Mouse (Mus musculus) midbrain, embryonic 14.5 days (tissue): ENCODE measurements at regions not wholly inside any gene's neighbourhood (a gene's known extent, or its start where the extent isn't known, plus 50 kb on each side); places are given as distances from the start of the nearest gene placed in this dataset.

Experiments used
- ATAC-seq: fragments of 200-750 bp; cut with Nextera tagmentation; 2 replicates; pipeline ENCODE4 v1.8.0; 2017; ENCODE audit warnings: moderate number of reproducible peaks, moderate library complexity; ENCODE audit not compliant: low FRiP score, low TSS enrichment
- DNase-seq: peaks from one replicate; pipeline ENCODE4 v3.0.0-alpha.2; 2015
- H3K27ac ChIP-seq: fragments of 300-500 bp; sonication (generic); replicated peaks from 2 replicates; pipeline ENCODE4 v1.5.1; 2014; ENCODE audit warnings: mild to moderate bottlenecking, low read depth, low read length, moderate library complexity
- H3K27me3 ChIP-seq: fragments of 300-500 bp; sonication (generic); 2 replicates; pipeline ENCODE4 v1.6.1; 2014; ENCODE audit warnings: low read length, control low read depth, mixed read lengths; ENCODE audit not compliant: control insufficient read depth, insufficient read depth
- H3K36me3 ChIP-seq: fragments of 300-500 bp; sonication (generic); 2 replicates; pipeline ENCODE4 v1.6.1; 2014; ENCODE audit warnings: low read length, control low read depth; ENCODE audit not compliant: control insufficient read depth, insufficient read depth
- H3K4me1 ChIP-seq: fragments of 300-500 bp; sonication (generic); 2 replicates; pipeline ENCODE4 v1.6.1; 2014; ENCODE audit warnings: mild to moderate bottlenecking, antibody characterized with exemption, low read length, control low read depth; ENCODE audit not compliant: control insufficient read depth, insufficient read depth
- H3K4me2 ChIP-seq: fragments of 300-500 bp; sonication (generic); 2 replicates; pipeline ENCODE4 v1.6.1; 2014; ENCODE audit warnings: mild to moderate bottlenecking, low read length, moderate library complexity
- H3K4me3 ChIP-seq: fragments of 300-500 bp; sonication (generic); replicated peaks from 2 replicates; pipeline ENCODE4 v1.5.1; 2014; ENCODE audit warnings: low read depth, low read length
- H3K9ac ChIP-seq: fragments of 300-500 bp; sonication (generic); replicated peaks from 2 replicates; pipeline ENCODE4 v1.6.1; 2014; ENCODE audit warnings: mild to moderate bottlenecking, low read length, moderate library complexity
- H3K9me3 ChIP-seq: fragments of 300-500 bp; sonication (generic); 2 replicates; pipeline ENCODE4 v1.6.1; 2016; ENCODE audit warnings: low read length, control low read depth, mixed read lengths; ENCODE audit not compliant: control insufficient read depth
- WGBS: fragments of 180-500 bp; shearing (Covaris S2); extraction: QIAGEN DNeasy Blood & Tissue Kit; methylation state at CpG from one replicate; pipeline ENCODE4 v1.1.7; 2014; 5-methylcytosine and 5-hydroxymethylcytosine counted together

DNA sequence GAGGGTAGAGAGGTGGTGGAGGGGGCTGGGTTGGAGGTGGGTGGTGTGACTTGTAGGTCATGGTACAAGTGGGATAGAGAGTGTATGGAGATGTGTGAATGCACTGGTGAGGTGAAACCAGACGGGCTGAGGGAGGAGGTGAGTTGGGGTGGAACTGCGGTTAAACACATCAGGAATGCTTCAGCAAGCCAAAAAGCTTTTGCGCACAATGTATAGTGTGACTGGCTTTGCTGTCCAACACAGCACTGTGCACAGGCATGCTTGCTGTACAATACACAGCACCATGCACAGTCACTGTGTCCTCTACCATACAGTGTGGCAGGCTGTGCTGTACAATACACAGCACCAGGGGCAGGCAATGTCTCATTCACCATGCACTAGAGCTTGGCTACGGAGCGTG is 223.6 kb downstream of the Eipr1 start:
- WGBS, result 91% methylated on average over 5 of the region's 5 CpGs
- H3K27me3 ChIP-seq, result no peaks in the 10 kb centered on the region
- no peaks in the 10 kb centered on the region for H3K36me3 ChIP-seq
- peaks cover 3% of the 10 kb centered on the region; the same call in 1 of the 2 replicates for H3K9me3 ChIP-seq
- H3K27ac ChIP-seq, result no peak overlapping the region
- no peak overlapping the region for H3K4me2 ChIP-seq
- DNase-seq (no peak), ATAC-seq (no peak; the same call in 1 of the 2 replicates)
- H3K4me1 ChIP-seq, result 0 out of 2 replicates have a peak, but pooled peaks cover 3% of the 10 kb centered on the region
- H3K4me3 ChIP-seq, result no peak overlapping the region
- H3K9ac ChIP-seq, result no peak overlapping the region

DNA sequence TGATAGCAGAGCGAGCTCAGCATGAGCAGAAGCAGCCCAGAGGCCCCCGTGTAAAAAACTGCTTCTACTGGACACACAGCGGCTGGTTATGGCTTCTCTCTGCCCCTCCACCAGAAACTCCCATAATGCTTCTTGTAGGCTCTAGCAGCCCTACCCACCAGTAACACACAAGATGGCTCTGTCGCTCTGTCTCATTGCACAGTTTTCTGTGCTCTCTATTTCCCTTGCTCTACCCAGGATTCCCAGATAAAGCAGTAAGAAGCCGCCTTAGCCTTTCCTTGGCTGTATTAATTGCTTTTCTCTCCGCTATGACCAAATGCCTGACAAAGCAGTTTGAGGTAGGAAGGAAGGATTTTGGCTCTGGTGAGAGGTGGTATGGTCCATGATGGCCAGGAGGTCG is 228.1 kb downstream of the Eipr1 start:
- Histone ChIP-seq H3K36me3 (no peaks in the 10 kb centered on the region), H3K4me2 (no peak overlapping the region), H3K4me3 (no peak overlapping the region), H3K27ac (no peak overlapping the region), H3K4me1 (0 out of 2 replicates have a peak, but pooled peaks cover 3% of the 10 kb centered on the region), H3K9ac (no peak overlapping the region), H3K27me3 (no peaks in the 10 kb centered on the region), H3K9me3 (no peaks in the 10 kb centered on the region)
- 81% methylated on average over 7 of the region's 7 CpGs for WGBS
- DNase-seq (peak; percentile 46), ATAC-seq (no peak)

DNA sequence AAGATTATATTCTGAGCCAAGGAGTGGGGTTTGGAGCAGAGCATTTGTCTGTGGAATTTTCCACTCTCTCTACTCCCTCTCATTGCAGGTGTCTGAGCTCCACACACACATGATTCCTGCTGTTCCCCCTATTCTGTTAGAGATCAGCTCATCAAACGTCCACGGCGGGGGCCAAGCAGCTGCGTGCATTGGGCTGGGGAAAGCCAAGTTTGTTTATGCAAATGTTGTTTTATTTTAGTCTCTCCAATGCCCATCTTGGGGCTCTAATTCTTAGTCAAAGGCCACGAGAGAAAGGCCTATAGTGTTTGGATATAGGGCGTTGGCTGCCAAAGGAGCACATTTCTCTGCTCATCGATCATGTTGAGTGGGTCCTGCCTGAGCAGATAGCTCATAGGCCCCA is 234.6 kb downstream of the Eipr1 start:
- H3K9me3 ChIP-seq, result no peaks in the 10 kb centered on the region
- no peak for DNase-seq
- no peak overlapping the region for H3K9ac ChIP-seq
- no peak overlapping the region for H3K4me2 ChIP-seq
- 0 out of 2 replicates have a peak overlapping the region, but pooled peaks have one; percentile 21 for H3K27ac ChIP-seq
- no peaks in the 10 kb centered on the region for H3K27me3 ChIP-seq
- H3K36me3 ChIP-seq, result no peaks in the 10 kb centered on the region
- 51% methylated on average over 7 of the region's 7 CpGs for WGBS
- H3K4me3 ChIP-seq, result no peak overlapping the region
- no peak for ATAC-seq
- H3K4me1 ChIP-seq, result no peaks in the 10 kb centered on the region

DNA sequence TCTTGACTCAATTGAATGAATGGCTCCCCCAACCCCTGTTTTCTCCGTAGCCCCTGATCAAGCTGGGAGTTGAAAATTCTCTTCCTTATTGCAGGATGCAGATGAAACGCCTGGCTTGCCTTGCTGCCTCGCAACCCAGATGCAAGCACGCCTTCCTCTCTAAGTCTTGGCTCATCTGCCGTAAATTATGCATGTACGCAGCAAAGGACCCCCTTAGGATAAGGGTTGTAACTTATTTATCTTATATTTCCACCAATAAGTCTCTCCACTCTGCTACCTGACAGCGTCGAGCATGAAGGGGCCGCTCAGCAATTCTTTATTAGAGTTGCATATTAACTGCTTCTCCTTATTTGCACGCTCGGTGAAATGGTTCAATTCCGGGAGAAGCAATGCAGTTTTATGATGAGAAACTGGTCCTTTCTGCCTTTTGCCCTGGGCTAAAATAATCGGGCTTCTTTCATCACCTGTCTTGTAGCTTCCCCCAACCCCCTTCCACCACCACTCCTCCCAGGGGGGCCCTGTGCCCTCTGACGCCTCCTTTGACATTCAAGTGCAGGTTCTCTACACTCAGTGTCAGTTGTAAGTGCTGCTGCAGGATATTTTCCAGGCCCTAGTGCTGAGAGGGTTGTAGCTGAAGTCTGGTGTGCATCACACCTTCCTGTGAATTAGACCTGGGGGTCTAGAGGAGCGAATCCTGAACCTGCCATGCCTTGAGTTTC is 246.0 kb downstream of the Eipr1 start:
- no peaks in the 10 kb centered on the region for H3K9me3 ChIP-seq
- H3K36me3 ChIP-seq, result no peaks in the 10 kb centered on the region
- WGBS, result 53% methylated on average over 15 of the region's 15 CpGs
- peak overlapping the region; percentile 73 for H3K27ac ChIP-seq
- H3K9ac ChIP-seq, result no peak overlapping the region
- H3K4me1 ChIP-seq, result peaks cover 9% of the 10 kb centered on the region; the same call in 1 of the 2 replicates
- H3K27me3 ChIP-seq, result no peaks in the 10 kb centered on the region
- H3K4me2 ChIP-seq, result no peak overlapping the region
- no peak overlapping the region for H3K4me3 ChIP-seq
- DNase-seq, result peak; percentile 55
- 0 out of 2 replicates have a peak, but pooled peaks have one; percentile 27 for ATAC-seq

DNA sequence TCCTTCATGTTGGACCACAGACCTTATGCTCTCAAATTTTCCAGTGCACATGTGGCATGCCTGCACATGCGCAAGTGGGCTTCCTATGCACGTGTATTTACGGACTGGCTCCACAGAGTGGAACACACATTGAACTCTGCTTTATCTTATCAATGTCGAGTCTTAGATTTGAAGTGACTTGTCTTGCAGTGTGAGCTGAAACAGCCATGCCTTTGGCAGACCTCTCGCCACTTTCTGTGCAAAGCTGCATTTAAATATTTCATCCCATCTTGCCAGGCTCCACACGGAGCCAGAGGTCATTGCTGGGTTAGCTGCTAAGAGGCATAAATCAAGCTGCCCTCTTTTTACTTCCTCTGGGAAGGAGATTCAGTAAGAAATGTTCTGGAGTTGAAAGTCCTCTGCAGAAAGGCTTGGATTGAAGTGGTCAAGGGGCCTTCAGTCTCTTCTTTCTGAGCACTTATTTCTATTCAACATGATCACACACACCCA is 248.4 kb downstream of the Eipr1 start:
- no peak overlapping the region for H3K4me3 ChIP-seq
- H3K4me1 ChIP-seq, result peaks cover 9% of the 10 kb centered on the region; the same call in 1 of the 2 replicates
- H3K27ac ChIP-seq, result no peak overlapping the region
- H3K9ac ChIP-seq, result no peak overlapping the region
- H3K4me2 ChIP-seq, result no peak overlapping the region
- 71% methylated on average over 6 of the region's 6 CpGs for WGBS
- no peaks in the 10 kb centered on the region for H3K36me3 ChIP-seq
- H3K9me3 ChIP-seq, result no peaks in the 10 kb centered on the region
- no peak for DNase-seq
- H3K27me3 ChIP-seq, result no peaks in the 10 kb centered on the region
- no peak for ATAC-seq

DNA sequence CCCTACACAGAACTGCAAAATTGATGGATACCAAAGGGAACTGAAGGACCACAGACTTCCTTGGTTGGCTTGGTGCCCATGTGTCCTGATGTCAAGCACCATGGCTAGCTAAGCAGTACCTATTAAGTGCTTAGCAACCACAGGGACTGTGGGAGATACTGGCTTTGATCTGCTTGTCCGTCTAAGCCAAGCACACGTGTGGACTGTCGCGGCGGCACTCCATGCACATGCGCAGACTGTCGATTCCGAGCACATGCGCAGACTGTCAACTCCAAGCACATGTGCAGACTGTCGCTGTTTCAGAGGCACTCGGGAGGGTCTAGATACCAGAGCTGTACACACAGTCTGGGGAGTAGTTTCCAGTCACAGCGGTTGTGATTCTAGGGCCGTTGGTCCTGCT is 252.9 kb downstream of the Eipr1 start:
- Histone ChIP-seq H3K4me1 (no peaks in the 10 kb centered on the region), H3K27ac (no peak overlapping the region), H3K9ac (no peak overlapping the region), H3K36me3 (no peaks in the 10 kb centered on the region), H3K9me3 (no peaks in the 10 kb centered on the region), H3K4me2 (0 out of 2 replicates have a peak overlapping the region, but pooled peaks have one; percentile 0), H3K27me3 (no peaks in the 10 kb centered on the region), H3K4me3 (no peak overlapping the region)
- 72% methylated on average over 13 of the region's 13 CpGs for WGBS
- DNase-seq (peak; percentile 74), ATAC-seq (peak; percentile 40; the same call in 1 of the 2 replicates)

DNA sequence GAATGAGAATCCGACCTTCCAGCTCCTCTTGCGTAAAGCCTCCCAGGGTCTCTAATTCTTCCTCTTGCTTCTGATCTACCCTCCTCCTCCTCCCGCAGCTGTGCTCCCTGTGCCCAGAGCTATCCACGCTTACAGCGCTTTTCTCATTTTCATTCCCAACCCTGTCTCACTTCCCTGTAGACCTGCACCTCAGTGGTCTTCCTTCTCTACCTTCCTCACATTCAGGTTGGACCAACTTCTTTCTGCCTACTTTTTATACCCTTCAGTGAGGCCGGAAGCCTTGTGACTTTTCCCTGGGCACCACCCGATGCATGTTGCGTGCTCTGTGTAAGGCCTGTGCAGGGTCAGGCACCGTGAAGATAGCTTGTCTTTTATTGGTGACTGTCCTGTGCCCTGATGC is 263.0 kb downstream of the Eipr1 start:
- no peaks in the 10 kb centered on the region for H3K27me3 ChIP-seq
- no peak for ATAC-seq
- H3K9me3 ChIP-seq, result no peaks in the 10 kb centered on the region
- no peak overlapping the region for H3K4me2 ChIP-seq
- no peak for DNase-seq
- WGBS, result 90% methylated on average over 9 of the region's 9 CpGs
- H3K9ac ChIP-seq, result no peak overlapping the region
- H3K4me3 ChIP-seq, result no peak overlapping the region
- no peaks in the 10 kb centered on the region for H3K36me3 ChIP-seq
- 0 out of 2 replicates have a peak overlapping the region, but pooled peaks have one; percentile 70 for H3K27ac ChIP-seq
- H3K4me1 ChIP-seq, result peaks cover 5% of the 10 kb centered on the region; the same call in 1 of the 2 replicates

DNA sequence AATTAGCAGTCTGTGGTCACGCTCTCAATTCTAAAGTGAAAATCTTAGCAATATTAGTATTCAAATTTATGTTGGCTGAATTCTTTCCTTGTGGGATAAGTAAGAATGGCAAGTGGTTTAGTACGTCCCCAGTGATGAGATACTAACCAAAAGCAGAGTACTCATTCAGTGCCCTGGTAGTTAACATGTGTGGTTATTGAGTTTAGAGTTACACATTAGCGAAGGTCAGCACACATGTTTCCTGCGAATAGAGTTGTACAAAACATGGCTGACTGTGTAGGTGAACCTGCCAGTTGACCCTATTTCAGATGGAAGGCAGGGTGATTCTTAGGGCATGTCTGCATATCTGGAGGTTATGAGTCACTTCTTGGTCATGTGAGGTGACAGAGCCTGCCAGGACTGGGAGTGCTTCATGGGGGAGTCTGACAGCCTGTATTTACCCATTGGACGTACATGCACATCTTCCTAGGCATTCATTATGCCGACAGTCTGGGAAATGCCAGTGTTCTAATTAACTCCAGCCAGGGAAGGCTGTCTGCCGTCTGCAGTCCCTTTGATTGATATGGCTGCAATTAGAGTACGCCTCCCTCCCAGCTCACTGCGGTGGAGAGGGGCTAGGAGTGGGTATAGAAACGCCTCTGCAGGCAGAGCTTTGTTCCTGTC is 263.7 kb downstream of the Eipr1 start:
- no peaks in the 10 kb centered on the region for H3K36me3 ChIP-seq
- DNase-seq (peak; percentile 63), ATAC-seq (peak; percentile 48; the same call in 1 of the 2 replicates)
- H3K9ac ChIP-seq, result no peak overlapping the region
- no peaks in the 10 kb centered on the region for H3K27me3 ChIP-seq
- H3K4me3 ChIP-seq, result no peak overlapping the region
- peak overlapping the region; percentile 70 for H3K27ac ChIP-seq
- WGBS, result 46% methylated on average over 10 of the region's 10 CpGs
- H3K9me3 ChIP-seq, result no peaks in the 10 kb centered on the region
- H3K4me2 ChIP-seq, result no peak overlapping the region
- H3K4me1 ChIP-seq, result peaks cover 5% of the 10 kb centered on the region; the same call in 1 of the 2 replicates
